Mouse (Mus musculus): ENCODE data around the gene Hipk3.

DNA sequence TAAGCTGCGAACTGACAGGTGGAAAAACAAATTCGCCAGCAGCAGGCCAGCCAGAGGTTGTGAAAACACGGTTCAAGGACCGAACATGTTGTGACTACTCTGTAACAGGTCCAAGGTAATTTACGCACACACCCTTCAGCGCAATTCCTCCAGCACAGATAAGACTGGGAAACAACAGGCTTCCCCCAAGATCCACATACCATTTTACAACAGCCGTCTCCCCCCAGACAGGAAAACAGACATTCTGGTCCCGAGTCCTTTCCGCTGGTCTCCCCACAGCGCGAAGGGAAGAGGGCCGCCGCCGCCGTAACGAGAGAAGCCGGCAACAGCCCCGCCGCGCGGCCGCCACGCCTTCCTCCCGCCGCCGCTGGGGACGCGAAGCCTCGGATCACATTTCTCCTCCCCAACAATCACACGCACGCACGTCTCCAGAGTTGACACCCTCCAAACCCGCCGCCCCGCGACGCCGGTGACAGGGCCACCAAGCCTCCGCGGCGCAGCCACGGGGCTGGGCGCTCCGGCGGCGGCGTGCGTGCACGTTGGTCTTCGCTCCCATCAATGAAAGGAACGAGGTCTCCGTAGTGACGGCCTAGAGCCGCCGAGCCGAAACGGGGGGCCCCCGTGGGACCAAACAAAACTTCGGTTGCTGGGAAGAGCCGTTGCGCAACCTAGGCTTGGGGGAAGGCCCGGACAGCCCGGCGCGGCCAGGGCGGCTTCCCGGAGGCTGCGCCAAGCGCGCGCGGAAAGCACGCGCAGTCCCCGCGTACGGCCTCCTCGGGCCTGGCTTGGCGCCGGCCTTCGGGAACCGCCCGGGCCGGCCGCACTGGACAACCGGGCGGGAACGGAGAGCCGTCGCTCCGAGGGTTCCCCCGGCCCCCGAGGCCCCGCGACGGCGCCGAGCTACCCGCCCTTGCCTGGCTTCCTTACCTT lies 960 bp downstream of the Hipk3 start:
- TF ChIP-seq POLR2A (IDR thresholded peaks at IDR 0.05; ENCODE audit: control insufficient read depth, low read depth, low read length) = peak; percentile 61; the same call in 1 of the 2 replicates
- TF ChIP-seq CTCF (IDR thresholded peaks at IDR 0.05; ENCODE audit: control insufficient read depth, insufficient read depth, insufficient replicate concordance, low read depth, low read length) = peak; percentile 8
